Mouse (Mus musculus) lung, postnatal 0 days (tissue): ENCODE data around the gene Slc4a10.

Source experiments
- CTCF ChIP-seq: IDR thresholded peaks from 2 replicates; pipeline ENCODE4 v1.5.1; 2016; ENCODE audit warnings: antibody characterized with exemption, mild to moderate bottlenecking
- EP300 ChIP-seq: IDR thresholded peaks from 2 replicates; pipeline ENCODE4 v1.6.1; 2016; ENCODE audit warnings: antibody characterized with exemption, mild to moderate bottlenecking, control low read depth

DNA sequence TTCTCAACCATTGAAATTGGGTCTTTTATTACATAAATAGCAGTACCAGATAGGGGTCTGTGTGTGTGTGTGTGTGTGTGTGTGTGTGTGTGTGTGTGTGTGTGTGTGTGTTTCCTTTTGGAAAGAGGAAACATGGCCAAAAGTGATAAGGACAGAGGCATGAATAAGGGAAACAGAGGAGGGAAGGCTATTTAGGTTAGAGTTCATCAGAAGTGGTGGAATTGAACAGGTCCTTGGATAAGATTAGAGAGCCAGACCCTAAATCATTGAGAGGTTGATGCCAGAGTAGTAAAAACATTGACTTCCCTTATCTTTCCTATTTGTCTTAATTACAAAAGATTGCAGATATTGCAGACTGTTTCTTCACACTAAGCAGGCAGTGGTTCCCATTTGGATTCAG lies 181.3 kb downstream of the Slc4a10 start:
- TF ChIP-seq CTCF (no peak), EP300 (no peak)
